Mouse (Mus musculus) monocyte, adult 2 months (primary cell): ENCODE data around the gene Gm19684.
"Not testable (repeated sequence)": the region's sequence is repeated elsewhere in the genome, so short reads cannot be mapped to it uniquely, and the experiment has no call there.

Source experiments
- DNase-seq, 2 experiments: peaks; one replicate each; pipeline ENCODE4 v3.0.0; 2022; ENCODE audit warnings: low spot score in 2 of 2, low read depth in 1 of 2

Gm19684 gene

DNA sequence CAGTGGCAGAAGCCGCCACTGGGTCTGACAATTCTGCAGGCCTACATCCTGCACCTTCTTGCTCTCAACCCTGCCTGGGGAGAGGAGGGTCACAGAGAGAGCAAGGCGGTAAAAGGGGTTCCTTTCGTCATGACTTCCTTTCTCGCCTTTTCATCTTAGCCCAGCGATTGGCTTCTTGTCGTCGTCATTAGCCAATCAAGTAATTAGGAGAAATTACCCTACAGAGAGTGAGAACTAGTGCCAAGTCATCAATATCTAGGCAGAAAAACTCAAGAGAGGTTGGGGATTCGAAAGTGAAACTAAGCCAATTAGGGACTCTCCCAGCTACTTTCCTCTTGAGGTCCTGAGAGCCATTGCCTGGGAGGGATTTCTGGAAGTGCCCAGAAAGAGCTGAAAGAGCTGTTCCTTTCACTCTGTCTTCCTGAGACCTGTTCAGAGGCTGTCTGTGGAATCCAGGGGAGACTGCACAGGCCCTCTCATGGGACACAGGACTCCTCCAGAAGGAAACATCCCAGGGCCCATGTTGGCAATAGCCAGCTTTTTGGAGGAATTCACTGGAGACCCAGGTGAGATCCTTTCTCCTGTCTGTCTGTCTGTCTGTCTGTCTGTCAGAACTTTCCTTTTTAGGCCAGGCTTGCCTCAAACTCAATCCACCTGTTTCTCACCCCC lies at the start of gene Gm19684:
Gene Gm19684, plus strand, starts transcription at position 327 of the 669 bp plus-strand sequence.
- DNase-seq, result peak; percentile 41 to 44

DNA sequence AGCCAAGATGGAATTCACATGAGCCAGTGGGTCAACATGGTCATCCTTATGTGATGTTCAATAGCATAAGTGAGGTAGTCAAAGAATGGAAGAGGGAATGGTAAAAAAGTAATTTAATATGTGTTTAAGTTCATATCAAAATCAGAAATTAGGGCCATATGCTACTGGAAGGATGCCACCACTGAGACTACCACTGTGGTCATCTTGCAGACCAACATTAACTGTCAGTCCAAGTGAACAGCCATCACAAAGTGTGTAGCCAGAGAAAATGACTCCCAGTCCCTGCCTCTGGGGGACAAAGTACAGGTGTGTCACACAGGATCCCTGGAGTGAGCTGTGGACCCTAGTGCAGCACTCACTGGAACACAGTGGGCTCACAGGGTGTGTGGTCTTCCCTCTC lies 39.6 kb upstream of the Gm19684 start:
- not testable (repeated sequence) for DNase-seq

DNA sequence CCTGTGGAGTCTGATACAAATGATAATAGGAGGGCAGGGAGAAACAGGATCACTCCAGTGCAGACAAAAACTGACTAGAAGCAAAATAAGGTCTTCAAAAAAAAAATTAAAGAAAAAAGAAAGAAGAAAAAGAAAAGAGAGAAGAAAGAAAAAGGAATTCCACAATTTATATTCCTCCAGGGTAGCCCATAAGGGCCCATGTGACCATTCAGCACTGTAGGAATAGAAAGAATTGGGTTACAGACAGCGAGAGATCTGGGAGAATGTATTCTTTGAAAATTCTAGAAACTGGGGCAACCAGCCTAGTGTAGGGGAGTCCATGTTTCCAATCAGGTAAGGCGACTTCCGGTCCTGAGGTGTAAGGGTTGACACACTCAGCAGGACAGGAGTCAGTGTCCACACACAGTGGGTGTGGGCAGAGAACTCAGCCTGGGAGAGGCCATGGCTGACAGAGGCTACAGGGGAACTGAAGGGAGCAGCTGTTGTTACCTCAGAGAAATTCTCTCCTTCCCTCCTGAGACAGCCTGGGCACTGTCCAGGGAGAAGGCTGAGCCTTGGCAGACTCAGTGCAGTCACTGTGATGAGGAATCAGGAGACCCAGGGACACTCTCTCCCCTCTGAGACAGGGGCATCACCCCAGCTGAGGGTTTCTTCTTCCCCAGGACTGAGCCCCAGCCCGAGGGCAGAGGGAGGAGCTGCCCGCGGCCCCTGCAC lies 38.8 kb upstream of the Gm19684 start:
- not testable (repeated sequence) for DNase-seq

DNA sequence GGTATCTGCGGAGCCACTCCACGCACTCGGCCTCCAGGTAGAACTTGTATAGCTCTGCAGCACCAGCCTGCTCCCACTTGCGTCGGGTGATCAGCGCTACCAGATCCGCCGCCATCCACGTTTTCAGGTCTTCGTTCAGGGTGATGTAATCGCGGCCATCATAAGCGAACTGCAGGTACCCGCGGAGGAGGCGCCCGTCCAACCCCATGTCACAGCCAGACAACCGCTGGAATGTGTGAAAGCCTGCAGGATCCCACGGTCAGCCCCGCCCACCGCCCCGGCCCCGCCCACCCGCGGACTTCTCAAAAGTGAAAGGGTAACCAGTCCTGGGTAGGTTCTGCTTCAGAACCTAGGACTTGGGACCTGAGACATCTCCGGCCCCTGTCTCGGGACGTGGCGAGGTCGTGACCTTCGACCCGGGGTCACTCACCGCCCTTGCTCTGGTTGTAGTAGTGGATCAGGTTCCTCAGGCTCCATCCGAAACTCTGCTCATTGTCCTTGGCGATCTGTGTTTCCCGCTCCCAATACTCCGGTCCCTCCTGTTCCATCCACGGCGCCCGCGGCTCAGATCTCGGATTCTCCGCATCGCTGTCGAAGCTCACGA lies 38.1 kb upstream of the Gm19684 start:
- DNase-seq, result peak in 1 of 2 experiments; percentile 36

DNA sequence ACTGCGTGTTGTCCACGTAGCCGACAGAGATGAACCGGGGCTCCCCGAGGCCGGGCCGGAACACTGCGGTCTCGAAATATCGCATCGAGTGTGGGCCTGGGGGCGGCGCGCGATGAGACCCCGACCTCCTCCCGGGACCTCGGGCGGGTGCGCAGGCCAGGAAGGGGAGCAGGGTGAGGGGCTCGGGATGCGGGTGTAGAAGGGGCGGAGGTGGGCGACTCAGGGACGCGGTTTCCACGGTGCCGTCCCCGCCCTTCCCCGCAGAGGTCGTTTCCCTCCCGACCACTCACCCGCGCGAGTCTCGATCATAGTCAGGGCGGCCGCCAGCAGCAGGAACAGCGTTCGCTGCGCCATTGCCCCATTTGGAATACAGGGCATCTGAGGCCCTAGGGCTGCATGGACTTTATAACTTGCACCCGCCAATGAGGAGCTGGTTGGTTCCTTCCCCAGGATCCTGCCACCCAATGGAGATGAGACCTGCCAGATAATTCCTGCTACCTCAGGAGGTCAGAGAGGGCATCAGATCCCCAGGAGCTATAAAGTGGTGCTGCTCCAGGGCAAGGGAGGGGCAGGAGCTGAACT lies 37.5 kb upstream of the Gm19684 start:
- no peak for DNase-seq

DNA sequence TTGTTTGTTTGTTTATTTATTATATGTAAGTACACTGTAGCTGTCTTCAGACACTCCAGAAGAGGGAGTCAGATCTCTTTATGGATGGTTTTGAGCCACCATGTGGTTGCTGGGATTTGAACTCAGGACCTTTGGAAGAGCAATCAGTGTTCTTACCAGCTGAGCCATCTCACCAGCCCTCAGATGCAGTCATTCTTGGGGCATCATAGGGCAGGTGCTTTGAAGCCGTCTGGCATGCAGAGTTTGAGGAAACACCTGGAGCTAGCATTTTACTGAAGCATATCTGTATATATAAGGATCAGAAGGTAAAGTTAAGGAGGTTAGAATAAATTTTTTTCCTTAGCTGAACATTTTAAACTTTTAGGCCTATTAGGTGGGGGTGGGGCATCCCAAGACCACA lies 35.5 kb upstream of the Gm19684 start:
- not testable (repeated sequence) for DNase-seq

DNA sequence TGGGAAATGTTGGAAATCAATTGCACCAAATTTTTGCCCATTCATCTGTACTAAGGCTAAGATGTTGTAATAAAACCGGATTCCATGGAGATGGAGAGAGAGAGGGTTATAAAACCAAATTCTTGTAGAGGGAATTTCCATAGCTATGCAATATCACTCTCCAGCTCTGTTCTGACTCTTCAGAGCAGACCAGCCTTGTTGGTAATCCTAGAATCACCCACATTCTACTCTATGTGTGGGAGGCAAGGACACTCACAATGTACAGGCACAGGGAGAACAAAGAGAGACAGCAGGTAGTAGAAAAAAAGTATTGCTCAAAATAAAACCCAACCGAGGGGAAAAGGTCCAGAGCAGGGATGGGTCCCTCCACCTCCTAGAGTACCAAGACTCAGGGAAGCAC lies 29.5 kb upstream of the Gm19684 start:
- DNase-seq, result not testable (repeated sequence)

DNA sequence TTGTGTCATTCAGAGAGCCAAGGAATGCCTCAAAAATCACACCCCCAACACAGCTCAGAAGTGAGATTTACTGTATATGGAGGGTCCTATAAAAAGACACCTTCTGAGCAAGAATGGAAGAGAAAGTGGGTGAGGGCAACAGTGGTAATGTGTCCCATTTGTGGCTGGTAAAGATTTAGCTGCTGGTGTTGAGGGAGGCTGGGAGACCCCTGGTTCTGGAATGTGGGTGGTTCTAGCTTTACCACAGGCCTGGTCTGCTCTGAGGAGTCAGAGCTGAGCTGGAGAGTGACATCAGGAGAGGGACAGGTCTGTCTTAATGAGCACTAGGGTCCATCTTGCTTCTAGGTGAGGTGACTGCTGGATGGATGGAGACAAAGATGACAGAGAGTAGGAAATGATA lies 29.0 kb upstream of the Gm19684 start:
- not testable (repeated sequence) for DNase-seq

DNA sequence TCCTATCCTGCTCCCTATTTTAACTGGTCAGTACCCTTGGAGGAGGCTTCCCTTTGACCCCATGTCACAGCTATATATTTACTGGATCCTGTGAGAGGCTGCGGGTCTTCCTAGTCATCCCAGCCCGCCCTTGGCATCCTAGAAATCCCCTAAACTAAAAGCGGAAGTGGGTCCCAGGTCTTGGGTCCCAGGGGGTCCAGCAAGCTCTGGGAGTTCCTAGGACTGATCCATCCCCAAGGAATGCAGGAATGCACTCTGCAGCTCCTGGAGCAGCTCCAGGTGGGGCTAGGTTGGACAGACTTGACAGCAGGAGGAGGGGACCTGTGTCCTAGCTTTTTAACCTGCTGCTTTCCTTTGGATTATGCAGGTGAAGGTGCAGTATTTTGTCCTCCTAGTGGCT lies 27.5 kb upstream of the Gm19684 start:
- DNase-seq, result no peak

DNA sequence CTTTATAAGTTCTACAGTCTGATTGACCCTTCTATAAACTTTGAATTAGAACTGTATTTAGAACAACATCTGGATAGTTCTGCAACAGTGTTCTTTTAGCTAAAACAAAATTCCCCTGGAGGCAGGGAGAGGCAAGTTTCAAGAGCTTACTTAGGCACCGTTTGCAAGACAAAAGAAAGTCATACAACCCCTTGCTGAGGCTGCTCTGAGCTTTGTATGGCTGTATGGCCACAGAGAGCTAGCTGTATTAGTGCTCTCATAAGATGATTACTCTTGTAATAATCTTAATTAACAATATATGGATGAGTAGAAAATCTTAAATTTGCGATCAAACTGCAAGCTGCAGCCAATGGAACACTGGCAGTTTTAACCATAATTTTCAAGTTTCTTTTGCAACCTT lies 21.9 kb upstream of the Gm19684 start:
- not testable (repeated sequence) for DNase-seq

DNA sequence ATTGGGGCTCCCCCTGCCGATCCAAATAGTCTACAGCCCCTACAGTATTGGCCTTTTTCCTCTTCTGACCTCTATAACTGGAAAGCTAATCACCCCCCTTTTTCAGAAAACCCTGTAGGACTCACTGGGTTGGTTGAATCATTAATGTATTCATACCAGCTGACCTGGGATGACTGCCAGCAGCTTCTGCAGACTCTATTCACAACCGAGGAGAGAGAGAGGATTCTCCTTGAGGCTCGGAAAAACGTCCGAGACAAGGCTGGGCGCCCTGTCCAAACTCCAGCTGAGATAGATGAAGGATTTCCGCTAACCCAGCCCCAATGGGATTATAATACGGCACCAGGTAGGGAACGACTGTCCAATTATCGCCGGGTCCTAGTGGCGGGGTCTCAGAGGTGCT lies 19.4 kb upstream of the Gm19684 start:
- not testable (repeated sequence) for DNase-seq

DNA sequence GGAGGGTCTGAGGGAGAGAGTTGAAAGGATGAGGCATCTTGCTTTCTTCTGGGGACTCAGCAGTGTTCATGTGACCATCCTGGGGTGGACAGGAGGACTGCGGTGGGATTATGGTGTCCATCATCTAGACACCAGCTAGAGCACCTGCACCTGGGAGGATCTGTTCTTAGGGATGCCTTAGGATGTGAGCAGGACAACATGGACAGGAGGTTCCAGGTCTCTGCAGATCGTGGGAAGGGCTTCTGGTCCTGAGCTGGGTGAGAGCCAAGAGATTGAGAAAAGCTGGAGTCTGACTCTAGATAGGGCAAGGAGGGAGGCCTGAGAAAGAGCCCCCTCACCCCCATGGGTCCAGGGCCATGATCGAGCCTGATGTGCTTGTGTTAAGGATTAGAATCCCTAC lies 11.3 kb upstream of the Gm19684 start:
- DNase-seq, result not testable (repeated sequence)

DNA sequence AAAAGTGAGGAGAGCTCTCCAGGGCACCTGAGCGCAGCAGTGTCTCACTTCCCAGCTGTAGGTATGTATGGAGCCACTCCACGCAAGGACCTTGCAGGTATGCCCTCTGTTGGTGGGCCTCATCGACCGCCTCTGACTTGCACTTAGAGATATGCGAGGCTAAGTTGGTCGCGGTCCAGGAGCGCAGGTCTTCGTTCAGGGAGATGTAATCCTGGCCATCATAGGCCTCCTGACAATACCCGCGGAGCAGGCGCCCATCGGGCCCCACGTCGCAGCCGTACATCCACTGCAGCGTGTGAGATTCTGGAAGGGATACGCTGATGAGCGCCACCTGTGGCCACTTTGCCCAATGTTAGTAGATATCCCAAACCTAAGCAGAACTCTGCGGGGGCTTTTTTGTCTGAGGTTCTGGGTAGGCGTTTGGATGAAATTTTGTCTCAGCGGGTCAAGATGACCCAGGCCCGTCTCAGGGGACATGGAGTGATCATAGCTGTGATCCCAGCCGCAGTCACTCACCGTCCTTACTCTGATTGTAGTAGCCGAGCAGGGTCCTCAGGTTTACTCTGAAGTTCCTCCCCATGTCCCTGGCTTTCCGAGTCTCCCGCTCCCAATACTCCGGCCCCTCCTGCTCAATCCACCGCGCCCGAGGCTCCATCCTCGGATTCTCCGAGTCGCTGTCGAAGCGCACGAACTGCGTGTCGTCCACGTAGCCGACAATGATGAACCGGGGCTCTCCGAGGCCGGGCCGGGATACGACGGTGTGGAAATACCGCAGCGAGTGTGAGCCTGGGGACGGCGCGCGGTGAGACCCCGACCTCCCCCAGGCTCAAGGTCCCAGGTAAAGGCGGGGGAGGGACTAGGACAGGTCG lies 10.6 kb upstream of the Gm19684 start:
- peak in 1 of 2 experiments; percentile 22 for DNase-seq

DNA sequence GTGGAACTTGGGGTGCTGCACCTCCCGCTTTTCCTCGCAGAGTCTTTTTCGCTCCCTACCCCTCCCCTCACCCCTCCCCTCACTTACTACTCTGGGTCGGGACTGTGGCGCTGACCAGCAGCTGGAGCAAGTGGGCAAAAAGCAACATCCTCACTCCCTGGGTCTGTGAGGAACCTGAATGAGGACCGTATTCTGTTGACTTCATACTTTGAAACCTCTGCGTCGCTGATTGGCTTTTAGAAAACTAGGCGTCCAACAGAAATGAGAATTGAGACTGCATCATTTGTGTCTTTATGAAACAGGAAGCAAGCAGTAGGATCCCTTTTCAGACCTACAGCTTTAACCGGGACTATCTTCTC lies 10.0 kb upstream of the Gm19684 start:
- peak in 1 of 2 experiments; percentile 31 for DNase-seq

DNA sequence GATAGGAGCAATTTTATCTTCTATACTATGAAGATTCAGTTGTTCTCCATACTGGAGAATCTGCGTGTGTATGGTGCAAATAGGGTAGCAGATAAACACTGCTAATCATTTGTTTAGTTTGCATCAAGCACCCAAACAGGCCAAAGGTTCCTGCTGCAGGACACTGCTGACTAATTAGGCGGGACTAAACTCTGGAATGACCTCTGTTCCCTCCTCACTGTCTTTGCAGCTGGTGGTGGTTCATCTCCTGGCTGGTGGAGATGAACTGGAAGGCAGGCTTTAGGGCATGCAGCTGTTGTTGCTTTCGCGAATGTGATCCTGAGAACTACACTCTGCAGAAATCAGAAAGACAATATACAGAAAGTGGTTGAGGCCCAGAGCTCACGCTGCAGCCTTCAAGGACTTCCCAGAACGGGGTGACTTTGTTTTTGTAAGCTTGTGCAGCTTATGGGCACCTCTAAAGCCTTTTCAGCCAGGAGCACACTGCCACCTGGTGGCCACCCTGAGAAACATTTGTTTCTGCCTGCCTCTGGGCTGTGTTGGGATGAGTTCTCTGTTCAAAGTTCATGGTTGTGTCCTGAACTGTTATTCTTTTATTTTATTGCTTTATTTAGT lies 7.4 kb upstream of the Gm19684 start:
- peak in 1 of 2 experiments; percentile 19 for DNase-seq

DNA sequence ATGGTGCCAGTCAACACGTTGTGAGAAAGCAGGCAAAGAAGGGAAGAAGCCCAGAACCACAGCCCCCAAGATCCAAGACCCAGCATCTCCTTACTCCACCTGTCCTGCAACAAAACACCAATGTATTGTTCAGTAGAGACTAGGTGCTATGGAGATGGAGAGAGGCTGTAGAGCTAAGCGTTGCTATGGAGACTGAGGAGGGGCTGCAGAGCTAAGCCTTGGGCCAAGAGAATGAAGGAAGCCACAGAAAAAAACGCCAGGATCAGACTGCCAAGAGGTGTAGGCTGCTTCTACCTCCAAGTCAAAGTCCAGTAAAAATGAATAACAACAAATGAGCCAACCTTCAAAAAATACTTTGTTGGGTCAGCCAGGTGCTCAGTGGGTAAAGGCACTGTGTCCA lies 4.9 kb upstream of the Gm19684 start:
- DNase-seq, result not testable (repeated sequence)

DNA sequence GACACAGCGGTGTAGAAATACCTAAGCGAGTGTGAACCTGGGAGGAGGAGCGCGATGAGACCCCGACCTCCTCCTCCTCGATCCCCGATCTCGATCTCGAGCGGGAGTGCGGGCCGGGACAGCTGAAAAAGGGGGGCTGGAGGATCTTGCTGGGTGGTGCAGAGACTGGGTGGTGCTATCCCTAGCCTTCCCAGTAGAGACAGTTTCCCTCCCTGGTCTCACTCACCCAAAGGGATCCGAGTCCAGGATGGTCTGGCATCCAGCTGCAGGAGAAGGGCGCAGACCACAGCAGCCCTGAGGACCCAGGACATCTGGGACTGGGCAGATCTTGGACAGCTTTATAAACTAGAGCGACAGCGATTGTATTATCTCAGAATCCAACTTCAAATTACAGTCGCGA lies 639 bp upstream of the Gm19684 start:
- not testable (repeated sequence) for DNase-seq

DNA sequence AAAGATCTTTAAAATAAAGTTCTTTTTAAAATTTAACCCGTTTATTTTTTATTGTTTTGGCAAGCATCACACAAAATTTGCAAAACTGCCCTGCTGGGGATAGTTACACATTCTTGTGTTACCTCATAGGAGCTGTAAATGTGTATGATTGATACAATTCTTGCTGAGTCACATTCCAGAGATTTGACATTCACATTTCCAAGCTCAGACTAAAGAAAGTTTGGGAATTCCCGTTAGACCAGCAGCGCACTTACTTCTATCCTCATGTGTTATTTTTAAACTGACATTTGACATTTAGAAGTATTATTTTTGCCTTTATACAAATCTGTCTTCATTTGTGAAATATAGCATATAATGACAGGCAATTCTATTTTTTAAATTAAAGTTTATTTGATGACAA lies 2.6 kb downstream of the Gm19684 start:
- not testable (repeated sequence) for DNase-seq

DNA sequence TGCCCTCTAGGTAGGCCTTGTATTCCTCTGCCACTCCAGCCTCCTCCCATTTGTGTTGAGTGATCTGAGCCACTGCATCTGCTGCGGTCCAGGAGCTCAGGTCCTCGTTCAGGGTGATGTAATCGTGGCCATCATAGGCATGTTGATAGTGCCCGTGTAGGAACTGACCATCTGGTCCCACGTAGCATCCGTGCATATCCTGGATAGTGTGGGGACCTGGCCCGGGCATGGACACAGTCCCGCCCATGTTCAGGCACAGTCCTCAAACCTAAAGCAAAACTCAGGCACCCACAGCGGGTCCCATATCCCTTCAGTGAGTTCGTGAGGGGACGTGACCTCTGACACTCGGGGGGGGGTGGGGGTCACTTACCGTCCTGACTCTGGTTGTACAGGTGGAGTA lies 7.0 kb downstream of the Gm19684 start:
- DNase-seq, result not testable (repeated sequence)

DNA sequence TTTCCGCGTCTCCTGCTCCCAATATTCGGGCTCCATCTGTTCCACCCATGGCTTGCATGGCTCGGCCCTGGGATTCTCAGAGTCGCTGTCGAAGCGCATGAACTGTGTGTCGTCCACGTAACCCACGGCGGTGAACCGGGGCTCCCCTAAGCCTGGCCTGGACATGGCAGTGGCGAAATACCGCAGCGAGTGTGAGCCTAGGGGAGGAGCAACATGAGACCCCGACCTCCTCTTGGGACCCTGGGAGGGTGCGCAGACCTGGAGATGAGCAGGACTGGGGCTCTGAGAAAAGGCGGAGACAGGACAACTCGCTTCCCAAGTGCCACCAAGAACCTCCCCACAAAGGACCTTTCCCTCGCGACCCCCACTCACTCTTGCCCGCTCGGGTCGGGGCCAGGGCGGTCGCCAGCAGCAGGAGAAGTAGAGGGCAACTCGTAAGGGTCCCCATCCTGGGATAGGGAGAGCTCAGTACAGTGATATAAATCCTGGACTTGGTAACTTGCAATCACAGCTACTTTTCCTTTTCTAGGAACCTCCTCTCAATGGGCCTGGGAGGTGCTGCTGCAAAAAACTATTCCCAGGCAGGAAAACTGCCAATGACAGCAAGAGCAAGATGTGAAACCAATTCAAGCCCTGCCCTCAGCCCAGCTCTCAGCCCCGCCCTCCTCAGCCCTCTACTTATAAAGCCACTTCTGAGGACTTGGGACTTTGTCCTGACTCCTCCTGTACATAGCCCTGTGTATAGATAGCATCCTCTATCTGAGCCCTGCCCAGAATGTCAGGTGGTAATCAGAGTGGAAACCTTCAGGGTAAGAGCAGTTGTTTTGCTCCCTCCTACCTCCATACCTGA lies 7.7 kb downstream of the Gm19684 start, which contains the start of gene Gm7030:
Gene Gm7030, minus strand, starts transcription at position 458 of the 850 bp plus-strand sequence.
- not testable (repeated sequence) for DNase-seq
